Mouse (Mus musculus) kidney, postnatal 25 days (tissue): ENCODE data around the gene Nabp2.

ENCODE experiments used
- DNase-seq, 2 experiments: peaks; one replicate each; pipeline ENCODE4 v3.0.0; 2021; ENCODE audit warnings: mixed read lengths in 2 of 2

Nabp2 gene

GRCm38 (mm10) chr10:128411211-128412054 is at the start of gene Nabp2, which contains the start of gene Rnf41:
Gene Nabp2, minus strand, starts transcription at chr10:128411492.
Gene Rnf41, plus strand, starts transcription at chr10:128411657.
- peak; percentile 98 for DNase-seq

- DNase-seq, result no peak
These were observed 49.0 kb upstream of the Nabp2 start for GRCm38 (mm10) chr10:128460270-128460630.

- DNase-seq, result peak; percentile 31 to 66
These were observed 48.3 kb upstream of the Nabp2 start for GRCm38 (mm10) chr10:128459409-128460269.

- DNase-seq, result peak; percentile 86 to 95
These were observed 47.6 kb upstream of the Nabp2 start, which contains the start of gene Smarcc2 for GRCm38 (mm10) chr10:128458719-128459408. Gene Smarcc2, plus strand, starts transcription at chr10:128459248.

GRCm38 (mm10) chr10:128458348-128458718 is 47.0 kb upstream of the Nabp2 start:
- peak; percentile 90 for DNase-seq

- DNase-seq, result peak in 1 of 2 experiments; percentile 9
These were observed 46.4 kb upstream of the Nabp2 start for GRCm38 (mm10) chr10:128457676-128458075.

GRCm38 (mm10) chr10:128455280-128455679 is 44.0 kb upstream of the Nabp2 start:
- DNase-seq, result peak; percentile 79 to 81

GRCm38 (mm10) chr10:128454471-128454870 is 43.2 kb upstream of the Nabp2 start:
- DNase-seq, result no peak

GRCm38 (mm10) chr10:128451014-128451413 is 39.7 kb upstream of the Nabp2 start:
- DNase-seq, result no peak

- no peak for DNase-seq
These were observed 34.1 kb upstream of the Nabp2 start for GRCm38 (mm10) chr10:128445407-128445806.

- no peak for DNase-seq
These were observed 33.1 kb upstream of the Nabp2 start for GRCm38 (mm10) chr10:128444354-128444753.

- no peak for DNase-seq
These were observed 31.4 kb upstream of the Nabp2 start for GRCm38 (mm10) chr10:128442718-128443117.

GRCm38 (mm10) chr10:128441324-128442119 is 30.2 kb upstream of the Nabp2 start:
- DNase-seq, result no peak

GRCm38 (mm10) chr10:128440407-128440806 is 29.1 kb upstream of the Nabp2 start:
- peak; percentile 41 to 46 for DNase-seq

- DNase-seq, result peak; percentile 31 to 61
These were observed 27.5 kb upstream of the Nabp2 start for GRCm38 (mm10) chr10:128438675-128439279.

- DNase-seq, result no peak
These were observed 25.1 kb upstream of the Nabp2 start for GRCm38 (mm10) chr10:128436376-128436775.

GRCm38 (mm10) chr10:128435873-128436272 is 24.6 kb upstream of the Nabp2 start:
- no peak for DNase-seq

GRCm38 (mm10) chr10:128435186-128435823 is 24.0 kb upstream of the Nabp2 start:
- peak; percentile 94 to 95 for DNase-seq

GRCm38 (mm10) chr10:128434681-128435080 is 23.4 kb upstream of the Nabp2 start:
- no peak for DNase-seq

- no peak for DNase-seq
These were observed 22.1 kb upstream of the Nabp2 start for GRCm38 (mm10) chr10:128433417-128433816.

GRCm38 (mm10) chr10:128429454-128429853 is 18.2 kb upstream of the Nabp2 start:
- no peak for DNase-seq
